8 mouse cellular contexts compared by ENCODE assay signal in the genomic region with DNA sequence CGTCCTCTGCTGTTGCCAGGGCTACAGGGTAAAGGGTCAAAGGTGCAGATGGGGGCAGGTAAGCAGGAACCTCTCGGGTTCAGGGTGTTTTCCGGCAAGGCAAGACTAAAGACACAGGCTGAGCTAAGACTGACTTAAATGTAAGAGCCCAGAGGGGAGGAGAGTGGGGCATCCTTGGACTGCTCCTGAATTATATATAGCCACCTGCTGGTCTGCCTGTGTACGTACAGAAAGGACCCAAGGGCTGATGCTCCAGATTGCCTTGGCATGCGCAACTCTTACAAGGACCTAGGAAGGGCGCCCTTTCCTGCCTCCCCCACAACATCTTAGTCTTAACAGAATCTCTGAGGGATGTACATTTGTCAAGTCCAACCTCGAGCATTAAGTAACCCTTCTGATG.
DNase-seq lines count a peak whose midpoint lies in the region; ATAC-seq lines count a peak whose summit lies in the region.

No protein-coding gene starts in this region.

- no peak for ATAC-seq in inflammation-experienced regulatory T-cells, adult 6 months

- DNase-seq in cerebellum, postnatal 25 days = peak; percentile 28 to 34
- DNase-seq in cerebellum, postnatal 4 days (ENCODE audit: low spot score in 2 of 2) = no peak
- peak; percentile 25 for DNase-seq in ovary, adult 18-20 months (ENCODE audit: low spot score)
- DNase-seq in ovary, postnatal 10 days (ENCODE audit: low spot score) = no peak
- peak; percentile 37 to 40 for DNase-seq in kidney, postnatal 25 days
- peak; percentile 6 for DNase-seq in telencephalon, adult 2 months (ENCODE audit: low read depth, low spot score)
- DNase-seq in liver = no peak

Comparison
In these comparisons a context has a peak if more than half of its experiments do, and no peak if none do; other contexts are left out.
1. DNase-seq: peak in cerebellum, postnatal 25 days (2 of 2), ovary, adult 18-20 months (single experiment), kidney, postnatal 25 days (2 of 2) and telencephalon, adult 2 months (single experiment); none in cerebellum, postnatal 4 days (0 of 2), ovary, postnatal 10 days (single experiment) and liver (single experiment).